Mouse (Mus musculus) embryonic facial prominence, embryonic 14.5 days (tissue): ENCODE results near the gene Tjp3. TPM values are rescaled to one million over a fixed set of nuclear protein-coding genes. Genes with fewer than 3 reads are reported as not detected.

Source experiments
- ATAC-seq: fragments of 200-750 bp; cut with Nextera tagmentation; 2 replicates; pipeline ENCODE4 v1.8.0; 2017; ENCODE audit warnings: low read depth, moderate number of reproducible peaks, moderate TSS enrichment
- DNase-seq: peaks from one replicate; pipeline ENCODE4 v3.0.0-alpha.2; 2015; ENCODE audit warnings: low spot score
- H3K27ac ChIP-seq: fragments of 300-500 bp; sonication (generic); replicated peaks from 2 replicates; pipeline ENCODE4 v1.5.1; 2014; ENCODE audit warnings: low read depth, mild to moderate bottlenecking, low read length, moderate library complexity
- H3K27me3 ChIP-seq: fragments of 300-500 bp; sonication (generic); replicated peaks from 2 replicates; pipeline ENCODE4 v1.6.1; 2014; ENCODE audit warnings: low read length; ENCODE audit not compliant: control insufficient read depth, insufficient read depth
- H3K36me3 ChIP-seq: fragments of 300-500 bp; sonication (generic); 2 replicates; pipeline ENCODE4 v1.6.1; 2014; ENCODE audit warnings: low read length, mixed read lengths; ENCODE audit not compliant: control insufficient read depth, insufficient read depth
- H3K4me1 ChIP-seq: fragments of 300-500 bp; sonication (generic); 2 replicates; pipeline ENCODE4 v1.6.1; 2014; ENCODE audit warnings: antibody characterized with exemption, low read length; ENCODE audit not compliant: control insufficient read depth, insufficient read depth
- H3K4me2 ChIP-seq: fragments of 300-500 bp; sonication (generic); 2 replicates; pipeline ENCODE4 v1.6.1; 2014; ENCODE audit warnings: low read depth, mild to moderate bottlenecking, low read length, moderate library complexity, mixed read lengths
- H3K4me3 ChIP-seq: fragments of 300-500 bp; sonication (generic); 2 replicates; pipeline ENCODE4 v1.5.1; 2014; ENCODE audit warnings: low read depth, mild to moderate bottlenecking, low read length
- H3K9ac ChIP-seq: fragments of 300-500 bp; sonication (generic); 2 replicates; pipeline ENCODE4 v1.6.1; 2014; ENCODE audit warnings: low read depth, mild to moderate bottlenecking, low read length, moderate library complexity, mixed read lengths
- H3K9me3 ChIP-seq: fragments of 300-500 bp; sonication (generic); 2 replicates; pipeline ENCODE4 v1.6.1; 2016; ENCODE audit warnings: low read length; ENCODE audit not compliant: control insufficient read depth
- WGBS: fragments of 180-500 bp; shearing (Covaris S2); extraction: QIAGEN DNeasy Blood & Tissue Kit; methylation state at CpG from one replicate; pipeline ENCODE4 v1.1.7; 2014; 5-methylcytosine and 5-hydroxymethylcytosine counted together
- polyA plus RNA-seq: library from polyadenylated mRNA; unstranded; fragments of >200 nt; fragmentation: Nextera tagmentation; extraction: Ambion mirVana; gene quantifications from 2 replicates; pipeline ENCODE4 v1.2.1, GENCODE M21; 2014

Tjp3 gene
- polyA plus RNA-seq, 1 experiment from 2014 or later = 9.9 TPM

DNA sequence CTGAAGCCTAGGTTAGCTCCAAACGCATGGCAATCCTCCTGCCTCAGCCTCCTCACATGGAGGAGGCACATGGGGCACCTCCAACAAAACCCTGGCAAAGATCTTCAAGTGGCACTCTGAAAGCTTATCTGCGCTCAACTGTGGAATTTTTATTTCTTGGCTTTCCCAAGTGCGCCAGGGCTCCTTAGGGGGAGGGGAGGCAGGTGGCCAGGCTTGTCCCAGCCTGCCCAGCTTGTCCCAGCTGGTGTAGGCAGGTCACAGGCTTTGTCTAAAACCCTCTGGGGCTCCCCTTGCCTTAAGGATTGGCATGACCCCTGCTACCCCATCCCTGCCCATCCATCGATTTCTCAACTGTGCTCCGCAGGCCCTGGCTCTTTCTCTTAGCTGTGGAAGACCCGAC lies 7.2 kb downstream of the Tjp3 start:
- 40% methylated on average over 6 of the region's 6 CpGs for whole genome bisulfite sequencing
- Histone ChIP-seq H3K27me3 (peaks cover 25% of the 10 kb centered on the region), H3K9ac (no peak overlapping the region), H3K27ac (no peak overlapping the region), H3K9me3 (no peaks in the 10 kb centered on the region), H3K4me2 (peak overlapping the region; percentile 64; the same call in 1 of the 2 replicates), H3K4me1 (no peaks in the 10 kb centered on the region), H3K4me3 (0 out of 2 replicates have a peak overlapping the region, but pooled peaks have one; percentile 40), H3K36me3 (no peaks in the 10 kb centered on the region)
- no peak for ATAC-seq
- DNase-seq = no peak

DNA sequence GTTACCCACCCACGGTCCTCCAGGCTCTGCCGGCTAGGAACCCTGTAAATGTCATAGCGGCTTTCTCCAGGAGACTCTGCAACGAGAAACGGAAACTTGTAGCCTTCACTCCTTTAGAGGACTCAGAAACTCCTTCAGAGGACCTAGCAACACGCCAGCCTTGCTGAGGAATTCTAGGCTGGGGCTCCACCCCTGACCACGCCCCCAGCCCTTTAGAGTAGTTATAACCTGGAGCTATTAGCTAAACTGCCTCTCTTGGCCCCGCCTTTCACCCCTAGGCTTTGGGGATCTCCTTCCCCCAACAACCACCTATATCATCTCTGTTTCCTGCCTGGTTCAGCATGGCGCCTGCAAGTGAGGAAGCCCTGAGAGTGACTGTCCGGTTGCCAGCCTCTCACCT lies 11.9 kb downstream of the Tjp3 start:
- Histone ChIP-seq H3K4me1 (no peaks in the 10 kb centered on the region), H3K27ac (no peak overlapping the region), H3K4me2 (no peak overlapping the region), H3K36me3 (no peaks in the 10 kb centered on the region), H3K4me3 (no peak overlapping the region), H3K27me3 (peaks cover 14% of the 10 kb centered on the region), H3K9me3 (no peaks in the 10 kb centered on the region), H3K9ac (0 out of 2 replicates have a peak overlapping the region, but pooled peaks have one; percentile 25)
- ATAC-seq (no peak), DNase-seq (no peak)
- WGBS = 36% methylated on average over 10 of the region's 10 CpGs

DNA sequence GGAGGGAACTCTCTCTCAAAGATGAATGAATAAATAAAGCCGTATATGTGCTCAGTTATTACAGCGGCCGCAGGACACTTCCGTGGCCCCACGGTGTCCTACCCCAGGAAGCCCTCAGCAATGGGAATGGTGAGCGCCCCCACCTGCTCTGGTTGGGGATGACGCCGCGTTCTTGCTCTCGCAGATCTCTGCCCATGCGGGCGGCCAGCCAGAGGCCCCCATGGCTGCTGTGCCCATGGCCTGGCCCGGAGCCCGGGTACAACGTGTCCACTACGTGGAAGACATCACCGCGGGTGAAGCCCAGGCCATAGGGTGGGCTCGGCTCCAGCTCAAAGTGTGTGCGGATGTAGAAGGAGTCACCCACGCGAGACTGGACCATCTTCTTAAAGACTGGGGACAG lies 13.7 kb downstream of the Tjp3 start:
- Histone ChIP-seq H3K36me3 (peaks cover 14% of the 10 kb centered on the region), H3K9ac (no peak overlapping the region), H3K27me3 (no peaks in the 10 kb centered on the region), H3K4me1 (no peaks in the 10 kb centered on the region), H3K27ac (no peak overlapping the region), H3K4me3 (no peak overlapping the region), H3K9me3 (no peaks in the 10 kb centered on the region), H3K4me2 (no peak overlapping the region)
- 73% methylated on average over 22 of the region's 22 CpGs for WGBS
- no peak for ATAC-seq
- DNase-seq = no peak

DNA sequence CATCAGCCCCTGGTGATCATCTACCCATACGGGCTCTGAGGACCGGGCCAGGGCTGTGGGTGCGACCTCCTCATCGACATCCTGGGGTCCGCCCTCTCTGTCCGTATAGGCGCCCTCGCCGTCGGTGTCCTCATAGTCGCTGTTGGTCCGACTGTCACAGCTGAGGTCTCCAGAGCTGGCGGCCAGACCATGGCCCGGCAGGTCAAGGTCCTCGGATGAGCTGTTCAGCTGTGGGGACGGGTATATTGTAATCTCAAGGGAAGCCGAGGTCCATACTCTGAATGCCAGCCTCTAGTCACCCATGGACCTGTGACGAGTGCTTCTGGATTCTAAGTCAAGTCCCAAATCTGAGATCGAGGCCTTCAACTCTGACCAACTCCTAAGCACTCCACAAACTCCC lies 17.5 kb downstream of the Tjp3 start:
- DNase-seq (no peak), ATAC-seq (no peak)
- H3K4me1 ChIP-seq = peaks cover 2% of the 10 kb centered on the region; the same call in 1 of the 2 replicates
- peaks cover 42% of the 10 kb centered on the region for H3K36me3 ChIP-seq
- H3K9me3 ChIP-seq = no peaks in the 10 kb centered on the region
- 94% methylated on average over 19 of the region's 19 CpGs for WGBS
- no peak overlapping the region for H3K4me2 ChIP-seq
- no peaks in the 10 kb centered on the region for H3K27me3 ChIP-seq
- no peak overlapping the region for H3K27ac ChIP-seq
- no peak overlapping the region for H3K9ac ChIP-seq
- no peak overlapping the region for H3K4me3 ChIP-seq

DNA sequence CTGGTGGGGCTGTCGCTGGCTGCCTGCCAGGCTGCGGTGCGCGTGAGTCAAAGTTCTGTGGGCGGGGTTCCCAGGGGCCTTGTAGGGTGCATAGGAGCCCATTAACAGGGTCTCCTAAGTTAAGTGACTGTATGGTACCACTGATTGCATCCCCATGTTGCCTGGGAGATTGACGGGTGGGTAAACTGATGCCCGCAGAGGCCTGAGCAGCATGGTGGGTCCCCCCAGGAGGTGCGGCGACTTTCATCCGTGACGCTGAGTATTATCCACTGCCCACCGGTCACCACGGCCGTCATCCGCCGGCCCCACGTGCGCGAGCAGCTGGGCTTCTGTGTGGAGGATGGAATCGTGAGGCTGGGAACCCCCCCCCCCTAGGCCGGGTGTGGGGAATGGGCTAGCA lies 19.0 kb downstream of the Tjp3 start:
- Histone ChIP-seq H3K4me2 (no peak overlapping the region), H3K4me3 (no peak overlapping the region), H3K36me3 (peaks cover 42% of the 10 kb centered on the region), H3K27me3 (no peaks in the 10 kb centered on the region), H3K4me1 (peaks cover 6% of the 10 kb centered on the region; the same call in 1 of the 2 replicates), H3K9ac (no peak overlapping the region), H3K27ac (no peak overlapping the region), H3K9me3 (no peaks in the 10 kb centered on the region)
- DNase-seq (no peak), ATAC-seq (peak; percentile 9; the same call in 1 of the 2 replicates)
- 94% methylated on average over 20 of the region's 21 CpGs for WGBS

DNA sequence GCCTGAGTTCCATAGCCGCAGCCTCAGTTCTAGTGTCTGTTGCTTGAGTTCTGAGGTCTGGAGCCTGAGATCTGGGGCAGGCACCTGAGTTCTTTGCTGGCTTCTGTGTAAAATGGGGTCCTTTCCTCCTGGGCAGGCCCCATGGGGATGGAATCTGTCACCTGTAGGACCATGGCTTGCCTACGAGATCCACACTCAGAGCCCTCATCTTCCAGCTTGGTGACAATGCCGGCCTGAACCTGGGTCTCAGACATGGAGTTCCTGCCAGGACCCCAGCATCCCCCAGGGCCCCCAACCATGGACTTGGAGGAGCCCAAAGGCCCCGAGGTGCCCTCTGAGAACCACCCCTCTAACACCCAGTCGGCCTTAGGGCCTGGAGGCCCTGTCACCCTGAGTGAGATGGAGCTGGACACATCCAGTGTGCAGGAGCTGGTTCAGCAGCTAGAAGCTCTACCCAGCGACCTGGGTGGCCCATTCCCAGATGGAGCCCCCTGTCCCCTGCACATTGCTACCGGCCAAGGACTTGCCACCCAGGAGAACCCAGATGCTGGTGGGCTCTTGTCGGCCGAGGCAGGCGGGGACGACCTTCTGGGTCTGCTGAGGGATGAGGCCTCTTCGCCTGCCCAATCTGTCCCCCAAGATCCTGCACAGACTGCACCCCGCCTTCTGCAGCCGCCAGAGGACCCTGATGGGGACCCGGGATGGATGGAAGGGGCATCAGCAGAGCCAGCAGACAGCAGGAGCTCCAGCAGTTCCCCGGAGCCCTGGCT lies 22.6 kb downstream of the Tjp3 start:
- peaks cover 53% of the 10 kb centered on the region for H3K36me3 ChIP-seq
- peaks cover 6% of the 10 kb centered on the region; the same call in 1 of the 2 replicates for H3K4me1 ChIP-seq
- H3K27ac ChIP-seq = no peak overlapping the region
- 79% methylated on average over 15 of the region's 16 CpGs for WGBS
- H3K9ac ChIP-seq = peak overlapping the region; percentile 87
- peak overlapping the region; percentile 70 for H3K4me3 ChIP-seq
- H3K9me3 ChIP-seq = no peaks in the 10 kb centered on the region
- no peaks in the 10 kb centered on the region for H3K27me3 ChIP-seq
- DNase-seq (no peak), ATAC-seq (no peak)
- H3K4me2 ChIP-seq = peak overlapping the region; percentile 68

DNA sequence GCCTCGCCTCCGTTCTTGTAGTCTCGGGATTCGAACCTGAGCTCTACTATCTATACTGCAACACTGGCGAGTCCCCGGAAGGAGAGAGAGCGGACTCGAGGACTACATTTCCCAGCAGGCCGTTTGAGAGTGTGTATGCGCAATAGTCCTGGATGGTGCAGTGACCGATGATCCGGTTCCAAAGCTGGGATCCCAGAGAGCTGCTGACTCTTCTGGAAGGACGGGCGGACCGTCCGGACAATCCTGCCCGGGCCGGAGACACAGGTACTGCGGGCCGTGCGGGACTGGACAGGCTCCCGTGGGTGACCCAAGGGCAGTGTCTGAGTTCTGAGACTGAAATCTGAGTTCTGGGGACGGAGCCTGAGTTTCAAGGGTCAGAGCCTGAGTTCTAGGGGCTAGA lies 23.3 kb downstream of the Tjp3 start:
- WGBS = 8% methylated on average over 23 of the region's 23 CpGs
- Histone ChIP-seq H3K4me1 (peaks cover 6% of the 10 kb centered on the region; the same call in 1 of the 2 replicates), H3K36me3 (peaks cover 53% of the 10 kb centered on the region), H3K4me3 (peak overlapping the region; percentile 70), H3K9me3 (no peaks in the 10 kb centered on the region), H3K9ac (peak overlapping the region; percentile 87), H3K4me2 (peak overlapping the region; percentile 68), H3K27ac (no peak overlapping the region), H3K27me3 (no peaks in the 10 kb centered on the region)
- DNase-seq (peak; percentile 96), ATAC-seq (peak; percentile 58)

DNA sequence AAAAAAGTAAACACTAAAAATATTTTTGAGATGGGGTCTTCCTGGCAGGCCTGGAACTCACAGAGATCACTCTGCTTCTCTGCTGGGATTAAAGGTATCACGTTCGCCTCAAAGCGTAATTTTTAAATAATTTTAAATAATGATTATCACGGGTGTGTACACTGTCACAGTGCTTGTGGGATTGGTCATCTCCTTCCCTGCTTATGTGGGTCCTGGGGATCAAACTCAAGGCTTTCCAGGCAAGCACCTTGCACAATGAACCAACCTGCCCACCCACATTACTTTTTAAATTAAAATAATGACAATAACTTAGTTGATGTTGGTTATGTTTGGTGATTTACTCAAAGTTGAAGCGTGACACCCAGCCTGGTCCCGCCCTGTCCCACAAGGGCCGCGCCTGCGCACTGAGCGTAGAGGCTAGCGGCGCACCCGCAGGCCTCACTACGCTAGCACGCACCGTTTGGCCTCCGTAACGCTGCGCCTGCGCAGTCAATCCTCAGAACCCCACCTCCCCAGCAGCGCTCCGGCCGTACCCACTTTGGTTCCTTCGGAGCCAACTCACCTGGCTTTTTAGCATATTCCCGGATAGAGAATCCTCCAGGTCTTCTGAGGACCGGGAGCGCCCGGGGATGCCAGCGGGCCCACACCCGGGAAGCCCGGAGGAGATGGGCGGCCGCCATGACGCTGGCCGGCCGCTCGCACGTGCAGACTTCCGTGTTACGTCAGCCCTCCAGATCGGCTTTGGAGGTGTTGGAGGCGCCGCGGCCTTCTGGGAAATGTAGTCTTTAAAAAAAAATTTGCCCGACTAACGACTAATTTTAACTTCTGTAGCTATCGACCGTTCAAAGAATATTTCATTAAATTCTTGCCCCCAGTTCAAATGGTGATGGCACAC lies 24.9 kb downstream of the Tjp3 start, which contains the start of the genes Mrpl54 and Apba3:
Mrpl54 (minus strand) TSS at position 724 of the 895 bp plus-strand sequence.
Apba3 (plus strand) TSS at position 750 of the 895 bp plus-strand sequence.
- Histone ChIP-seq H3K4me1 (peaks cover 6% of the 10 kb centered on the region; the same call in 1 of the 2 replicates), H3K4me2 (peak within 1 kb of the TSS; percentile 74), H3K9me3 (no peaks in the 10 kb centered on the region), H3K36me3 (peaks cover 42% of the 10 kb centered on the region), H3K9ac (peak within 1 kb of the TSS; percentile 87), H3K27me3 (no peaks in the 10 kb centered on the region), H3K27ac (peak within 1 kb of the TSS; percentile 93), H3K4me3 (peak within 1 kb of the TSS; percentile 71)
- ATAC-seq = peak; percentile 96
- under 1% methylated on average over 48 of the region's 48 CpGs for WGBS
- peak; percentile 98 for DNase-seq
